Mouse (Mus musculus) liver, embryonic 14.5 days (tissue): ENCODE measurements around the gene Psip1.

ENCODE experiments used
- CTCF ChIP-seq: IDR thresholded peaks from 2 replicates; pipeline ENCODE4 v1.5.1; 2016; ENCODE audit warnings: antibody characterized with exemption, low read depth, control low read depth
- EP300 ChIP-seq: IDR thresholded peaks from 2 replicates; pipeline ENCODE4 v1.6.1; 2016; ENCODE audit warnings: antibody characterized with exemption, low read depth

- TF ChIP-seq CTCF (no peak), EP300 (no peak)
These were observed 62.6 kb downstream of the Psip1 start for GRCm38 (mm10) chr4:83423641-83424040.
